Mouse (Mus musculus) heart, embryonic 13.5 days (tissue): ENCODE data around the gene Stx2. TPM values are rescaled to one million over a fixed set of nuclear protein-coding genes. Genes with fewer than 3 reads are reported as not detected.

Experiments used
- ATAC-seq: fragments of 200-750 bp; cut with Nextera tagmentation; 2 replicates; pipeline ENCODE4 v1.8.0; 2017; ENCODE audit warnings: moderate TSS enrichment; ENCODE audit not compliant: insufficient number of reproducible peaks, low FRiP score, low TSS enrichment; ENCODE audit errors: extremely low read depth
- H3K27ac ChIP-seq: fragments of 300-500 bp; sonication (generic); replicated peaks from 2 replicates; pipeline ENCODE4 v1.5.1; 2015; ENCODE audit warnings: moderate library complexity, mild to moderate bottlenecking, inconsistent platforms
- H3K27me3 ChIP-seq: fragments of 300-500 bp; sonication (generic); replicated peaks from 2 replicates; pipeline ENCODE4 v1.6.1; 2015; ENCODE audit warnings: mild to moderate bottlenecking, inconsistent platforms
- H3K36me3 ChIP-seq: fragments of 300-500 bp; sonication (generic); 2 replicates; pipeline ENCODE4 v1.6.1; 2015; ENCODE audit warnings: mild to moderate bottlenecking, inconsistent platforms
- H3K4me1 ChIP-seq: fragments of 300-500 bp; sonication (generic); 2 replicates; pipeline ENCODE4 v1.6.1; 2015; ENCODE audit warnings: inconsistent platforms
- H3K4me2 ChIP-seq: fragments of 300-500 bp; sonication (generic); 2 replicates; pipeline ENCODE4 v1.6.1; 2015; ENCODE audit warnings: inconsistent platforms, mild to moderate bottlenecking, moderate library complexity
- H3K4me3 ChIP-seq: fragments of 300-500 bp; sonication (generic); 2 replicates; pipeline ENCODE4 v1.5.1; 2015; ENCODE audit warnings: moderate library complexity, mild to moderate bottlenecking, inconsistent platforms
- H3K9ac ChIP-seq: fragments of 300-500 bp; sonication (generic); 2 replicates; pipeline ENCODE4 v1.6.1; 2015; ENCODE audit warnings: inconsistent platforms, mild to moderate bottlenecking, moderate library complexity
- H3K9me3 ChIP-seq: fragments of 300-500 bp; sonication (generic); 2 replicates; pipeline ENCODE4 v1.6.1; 2016; ENCODE audit warnings: inconsistent platforms
- whole genome bisulfite sequencing: fragments of 180-500 bp; shearing (Covaris S2); methylation state at CpG from one replicate; pipeline ENCODE4 v1.1.7; 2015; ENCODE audit warnings: mixed read lengths; 5-methylcytosine and 5-hydroxymethylcytosine counted together
- polyA plus RNA-seq: library from polyadenylated mRNA; unstranded; fragments of >200 nt; fragmentation: Nextera tagmentation; extraction: Ambion mirVana; gene quantifications from 2 replicates; pipeline ENCODE4 v1.2.1, GENCODE M21; 2015

Stx2 gene
- polyA plus RNA-seq, 1 experiment from 2014 or later = 17.3 TPM

DNA sequence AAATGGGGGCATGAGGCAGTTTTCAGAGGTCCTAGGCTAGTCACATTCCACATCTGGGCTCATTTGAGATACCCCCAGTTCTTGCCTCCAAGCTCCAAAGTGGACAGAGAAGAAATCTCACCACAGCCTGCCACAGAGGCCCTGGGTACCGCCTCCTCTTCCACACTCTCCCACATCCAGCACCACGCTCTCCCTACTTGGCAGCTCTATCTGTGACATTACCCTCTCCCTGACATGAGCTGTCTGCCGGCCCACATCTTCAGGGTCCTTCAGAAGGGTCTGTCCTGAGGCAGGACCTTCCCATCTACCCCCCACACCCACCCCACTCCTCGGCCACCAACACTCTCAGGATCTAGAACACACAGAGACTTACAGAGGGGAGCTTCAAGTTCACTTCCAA lies 56.9 kb downstream of the Stx2 start:
- no peak overlapping the region for H3K9ac ChIP-seq
- peaks cover 11% of the 10 kb centered on the region for H3K4me1 ChIP-seq
- WGBS = 30% methylated on average over 4 of the region's 4 CpGs
- H3K27ac ChIP-seq = no peak overlapping the region
- peaks cover 39% of the 10 kb centered on the region for H3K27me3 ChIP-seq
- no peaks in the 10 kb centered on the region for H3K36me3 ChIP-seq
- peaks cover 4% of the 10 kb centered on the region; the same call in 1 of the 2 replicates for H3K9me3 ChIP-seq
- peak overlapping the region; percentile 79 for H3K4me2 ChIP-seq
- no peak for ATAC-seq
- peak overlapping the region; percentile 53; the same call in 1 of the 2 replicates for H3K4me3 ChIP-seq

- no peaks in the 10 kb centered on the region for H3K36me3 ChIP-seq
- H3K4me2 ChIP-seq = no peak overlapping the region
- no peak for ATAC-seq
- no peaks in the 10 kb centered on the region for H3K9me3 ChIP-seq
- H3K4me1 ChIP-seq = no peaks in the 10 kb centered on the region
- peaks cover 19% of the 10 kb centered on the region for H3K27me3 ChIP-seq
- H3K9ac ChIP-seq = no peak overlapping the region
- WGBS = 55% methylated on average over 5 of the region's 5 CpGs
- H3K27ac ChIP-seq = no peak overlapping the region
- H3K4me3 ChIP-seq = no peak overlapping the region
These were observed 61.3 kb downstream of the Stx2 start for GRCm38 (mm10) chr5:128947093-128947492.

- H3K27ac ChIP-seq = no peak overlapping the region
- no peaks in the 10 kb centered on the region for H3K9me3 ChIP-seq
- H3K4me2 ChIP-seq = no peak overlapping the region
- no peaks in the 10 kb centered on the region for H3K36me3 ChIP-seq
- H3K4me3 ChIP-seq = no peak overlapping the region
- 71% methylated on average over 10 of the region's 10 CpGs for WGBS
- no peak for ATAC-seq
- no peak overlapping the region for H3K9ac ChIP-seq
- H3K4me1 ChIP-seq = peaks cover 2% of the 10 kb centered on the region; the same call in 1 of the 2 replicates
- H3K27me3 ChIP-seq = 0 out of 2 replicates have a peak, but pooled peaks cover 4% of the 10 kb centered on the region
These were observed 67.9 kb downstream of the Stx2 start for GRCm38 (mm10) chr5:128940436-128940835.

DNA sequence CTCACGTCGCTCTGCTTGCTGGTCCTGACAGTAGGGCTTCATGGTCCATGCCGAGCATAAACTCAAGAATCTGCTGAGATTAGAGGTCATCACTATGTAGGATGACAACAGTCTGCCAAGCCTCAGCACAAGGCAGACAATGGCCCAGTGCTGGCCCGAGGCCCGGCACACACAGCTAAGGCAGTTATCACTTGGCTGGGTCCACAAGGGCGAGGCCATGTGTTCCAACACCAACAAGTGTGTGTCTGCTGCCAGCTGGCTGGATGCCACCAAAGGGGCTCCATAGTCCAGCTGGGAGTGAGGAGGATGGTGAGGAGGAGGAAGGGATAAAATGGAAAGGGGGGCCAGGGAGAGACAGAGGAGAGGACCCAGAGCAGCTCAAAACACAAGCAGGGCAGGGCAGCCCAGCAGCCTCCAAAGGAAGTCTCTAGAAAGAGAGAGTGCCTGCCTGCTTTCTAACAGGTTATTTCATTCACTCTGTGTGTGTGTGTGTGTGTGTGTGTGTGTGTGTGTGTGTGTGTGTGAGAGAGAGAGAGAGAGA lies 72.9 kb downstream of the Stx2 start:
- H3K4me3 ChIP-seq = no peak overlapping the region
- 32% methylated on average over 6 of the region's 6 CpGs for WGBS
- H3K27ac ChIP-seq = no peak overlapping the region
- H3K36me3 ChIP-seq = no peaks in the 10 kb centered on the region
- no peaks in the 10 kb centered on the region for H3K9me3 ChIP-seq
- peak; percentile 76 for ATAC-seq
- no peak overlapping the region for H3K9ac ChIP-seq
- peaks cover 16% of the 10 kb centered on the region for H3K27me3 ChIP-seq
- H3K4me1 ChIP-seq = peaks cover 8% of the 10 kb centered on the region; the same call in 1 of the 2 replicates
- H3K4me2 ChIP-seq = no peak overlapping the region

Other genes starting within 250 kb of the Stx2 start
- 0.15 and 0.24 TPM in 2 replicates for gene Rimbp2, start 55.1 kb downstream of the Stx2 start, polyA plus RNA-seq
- 389 and 423 TPM in 2 replicates for gene Ran, start 11.5 kb upstream of the Stx2 start, polyA plus RNA-seq
- 0.57 and 0.87 TPM in 2 replicates for gene Adgrd1, start 88.2 kb upstream of the Stx2 start, polyA plus RNA-seq